Mouse (Mus musculus): Measurements from ENCODE around the gene Glipr2.

Gene Glipr2

DNA sequence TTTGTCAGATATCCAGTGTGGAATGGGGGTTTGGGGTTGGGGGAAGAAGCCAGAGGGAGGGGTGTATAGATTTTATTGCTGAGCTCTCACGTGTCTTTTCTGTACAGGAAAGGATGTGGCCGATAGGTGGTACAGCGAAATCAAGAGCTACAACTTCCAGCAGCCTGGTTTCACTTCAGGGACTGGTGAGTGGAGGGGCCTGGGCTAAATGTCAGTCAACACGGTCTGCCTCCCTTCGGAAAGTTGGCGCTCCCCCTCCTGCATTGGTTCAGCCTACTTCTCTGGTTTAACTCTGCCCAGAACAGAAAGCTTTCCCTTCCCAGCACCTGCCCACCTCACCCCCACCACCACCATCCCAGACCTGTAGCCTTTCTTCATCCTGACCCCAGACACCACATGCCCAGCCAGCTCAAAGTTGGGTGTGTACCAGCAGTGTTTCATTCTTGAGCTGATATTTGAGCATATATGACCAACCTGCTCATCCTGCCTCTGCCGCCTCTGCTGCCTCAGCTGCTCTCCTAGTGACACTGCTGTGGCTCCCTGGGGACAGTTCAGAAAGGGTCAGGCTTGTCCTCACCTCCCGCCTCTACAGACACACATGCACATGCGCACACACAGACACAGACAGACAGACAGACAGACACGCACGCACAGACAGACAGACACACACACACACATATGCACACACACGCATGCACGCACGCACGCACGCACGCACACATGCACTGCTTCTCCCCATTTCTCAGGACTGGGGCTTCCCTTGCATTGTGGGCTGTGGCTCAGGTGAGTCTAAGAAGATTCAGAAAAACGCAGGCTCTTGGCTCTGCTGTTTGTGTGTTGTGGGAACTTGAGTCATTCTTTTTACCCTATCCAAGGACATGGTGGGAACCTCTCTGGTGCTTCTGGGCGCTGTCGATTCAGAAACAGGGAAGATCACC lies 13.5 kb downstream of the Glipr2 start:
- DNase-seq (ENCODE audit: low spot score) = no peak

DNA sequence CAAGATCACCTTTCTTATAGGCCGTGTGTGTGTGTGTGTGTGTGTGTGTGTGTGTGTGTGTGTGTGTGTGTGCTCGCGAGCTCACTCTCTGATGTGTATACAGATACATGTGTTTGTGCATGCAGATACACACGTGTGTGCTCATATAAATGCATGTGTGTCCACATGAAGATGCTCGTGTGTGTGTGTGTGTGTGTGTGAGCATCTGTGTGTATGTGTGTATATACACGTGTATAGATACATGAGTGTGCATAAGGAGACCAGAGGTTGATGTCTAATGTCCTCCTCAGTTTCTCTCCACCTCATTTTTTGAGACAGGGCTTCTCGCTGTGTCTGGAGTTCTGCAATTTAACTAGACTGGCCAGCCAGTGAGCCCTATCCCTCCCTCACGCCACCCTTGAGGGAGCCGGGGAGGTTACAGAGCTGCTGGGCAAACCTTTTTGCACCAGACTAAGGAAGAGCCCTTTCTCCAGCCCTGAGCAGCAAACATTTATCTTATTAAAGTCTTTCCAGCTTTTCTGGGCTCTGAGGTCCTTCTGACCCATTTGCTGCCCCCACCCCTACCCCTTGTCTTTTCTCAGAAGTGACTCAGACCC lies 14.4 kb downstream of the Glipr2 start:
- no peak for DNase-seq (ENCODE audit: low spot score)

DNA sequence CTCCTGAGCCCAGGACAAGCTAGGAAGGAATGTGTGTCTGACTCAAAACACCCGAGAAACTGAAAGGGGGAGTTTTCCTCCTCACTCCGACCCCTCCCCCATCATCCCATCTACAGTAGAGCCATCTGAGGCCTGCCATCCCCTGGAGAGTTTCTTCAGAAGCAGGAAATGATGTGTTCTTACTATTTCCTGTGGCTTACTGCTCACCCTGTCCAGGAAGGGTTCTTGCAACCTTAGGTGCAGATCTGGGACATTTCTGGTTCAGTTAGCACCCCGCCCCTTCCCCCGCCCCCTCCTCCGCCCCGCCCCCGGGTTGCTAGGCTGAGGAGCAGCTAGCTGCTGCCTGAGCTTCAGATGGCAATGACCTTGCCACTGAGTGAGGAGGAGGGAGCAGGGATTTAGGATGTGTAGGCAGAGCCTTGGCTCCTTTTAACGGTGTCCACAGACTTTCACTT lies 15.0 kb downstream of the Glipr2 start:
- DNase-seq (ENCODE audit: low spot score) = no peak

DNA sequence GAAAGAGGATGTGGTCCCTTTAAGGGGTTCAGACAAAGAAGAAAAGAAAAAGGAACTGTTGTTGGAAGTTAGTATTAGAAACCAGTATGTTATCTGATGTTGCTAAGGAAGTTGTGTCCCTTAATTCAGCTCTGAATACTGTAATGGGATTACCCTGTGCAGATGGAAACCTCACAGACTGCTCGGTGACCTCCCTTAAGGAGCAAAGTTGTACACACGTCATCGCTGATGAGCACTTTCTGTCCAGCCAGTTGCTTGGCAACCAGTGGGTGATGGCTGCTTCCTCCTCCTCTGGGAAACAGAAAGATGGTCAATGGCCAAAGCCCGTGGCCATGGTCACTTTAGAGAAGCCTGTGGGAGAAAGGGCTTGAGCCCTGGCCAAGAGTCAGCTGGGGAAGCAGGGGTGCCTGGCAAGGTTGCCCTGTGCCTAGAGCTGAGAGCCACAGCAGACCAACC lies 16.4 kb downstream of the Glipr2 start:
- DNase-seq (ENCODE audit: low spot score) = no peak

GRCm38 (mm10) chr4:43974914-43975616 lies 17.9 kb downstream of the Glipr2 start:
- no peak for DNase-seq (ENCODE audit: low spot score)

DNA sequence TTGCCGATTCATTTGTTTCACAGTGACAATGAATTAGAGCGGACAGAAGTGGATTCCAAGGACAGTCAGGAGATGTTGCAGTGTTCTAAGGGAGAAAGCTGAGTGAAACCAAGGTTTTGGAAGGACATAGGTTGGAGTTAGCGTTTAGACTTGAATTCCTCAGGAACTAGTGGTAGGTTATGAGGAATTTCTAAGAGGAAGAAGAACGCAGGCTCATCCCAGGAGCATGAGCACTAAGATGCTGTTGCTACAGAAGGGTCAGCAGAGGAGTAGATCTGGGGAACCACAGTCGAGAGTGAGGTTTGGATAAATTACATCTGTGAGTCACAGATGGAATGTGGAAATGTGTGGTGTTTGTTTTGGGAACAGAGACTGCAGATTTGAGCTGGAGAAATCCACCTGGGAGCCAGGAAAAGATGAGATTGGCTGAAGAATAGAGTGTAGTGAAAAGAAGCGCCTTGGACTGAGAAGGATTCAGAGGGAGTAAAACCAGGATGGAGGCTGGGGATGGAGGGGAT lies 19.1 kb downstream of the Glipr2 start:
- no peak for DNase-seq (ENCODE audit: low spot score)

GRCm38 (mm10) chr4:43978521-43979443 lies 21.6 kb downstream of the Glipr2 start:
- DNase-seq (ENCODE audit: low spot score) = peak; percentile 39

- peak; percentile 53 for DNase-seq (ENCODE audit: low spot score)
Measured at GRCm38 (mm10) chr4:43979746-43980145, 22.5 kb downstream of the Glipr2 start.

- no peak for DNase-seq (ENCODE audit: low spot score)
Measured at GRCm38 (mm10) chr4:43980236-43980635, 23.0 kb downstream of the Glipr2 start.

GRCm38 (mm10) chr4:43980846-43981245 lies 23.6 kb downstream of the Glipr2 start:
- no peak for DNase-seq (ENCODE audit: low spot score)

DNA sequence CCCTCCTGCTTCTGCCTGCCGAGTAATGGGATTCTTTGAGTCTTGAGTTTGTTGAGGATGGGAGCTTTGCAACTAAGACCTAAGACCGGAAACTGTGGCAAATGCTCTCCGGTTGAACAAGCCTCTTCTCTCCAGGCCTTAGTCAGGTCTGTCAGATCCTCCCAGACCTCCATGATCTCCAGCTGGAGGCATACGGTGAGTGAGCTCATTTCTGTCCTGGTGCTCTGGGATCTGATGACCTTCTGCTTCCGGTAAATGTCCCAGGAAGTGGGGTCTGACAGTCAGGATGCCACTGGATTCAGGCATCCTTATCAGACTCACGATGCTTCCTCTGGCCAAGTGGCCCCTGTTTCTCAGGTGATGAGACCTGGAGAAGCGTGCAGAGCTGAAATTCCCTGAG lies 24.1 kb downstream of the Glipr2 start:
- DNase-seq (ENCODE audit: low spot score) = no peak

- peak; percentile 95 for DNase-seq (ENCODE audit: low spot score)
Measured at GRCm38 (mm10) chr4:43982053-43982732, 25.0 kb downstream of the Glipr2 start.

DNA sequence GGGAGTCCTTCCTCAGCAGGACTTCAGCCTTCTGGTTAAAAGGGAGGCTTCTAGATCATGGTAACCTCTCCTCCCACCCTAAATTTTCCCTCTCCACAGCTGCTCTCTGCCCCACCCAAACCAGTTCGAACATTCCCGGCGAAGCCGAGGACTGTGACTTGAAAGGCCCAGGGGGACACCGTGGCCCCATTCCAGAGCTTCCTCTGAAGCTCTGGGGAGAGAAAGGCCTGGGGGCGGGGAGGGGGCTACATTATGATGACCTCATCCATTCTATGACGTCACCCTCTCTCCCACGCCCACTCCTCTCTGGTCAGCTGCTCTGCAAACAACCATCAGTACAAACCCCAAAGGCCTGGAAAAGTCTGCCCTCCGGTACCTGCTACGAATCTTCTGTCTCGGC lies 26.0 kb downstream of the Glipr2 start, which contains the start of gene Ccin:
TSS of gene Ccin (plus strand) at position 303 of the 400 bp plus-strand sequence.
- DNase-seq (ENCODE audit: low spot score) = no peak

DNA sequence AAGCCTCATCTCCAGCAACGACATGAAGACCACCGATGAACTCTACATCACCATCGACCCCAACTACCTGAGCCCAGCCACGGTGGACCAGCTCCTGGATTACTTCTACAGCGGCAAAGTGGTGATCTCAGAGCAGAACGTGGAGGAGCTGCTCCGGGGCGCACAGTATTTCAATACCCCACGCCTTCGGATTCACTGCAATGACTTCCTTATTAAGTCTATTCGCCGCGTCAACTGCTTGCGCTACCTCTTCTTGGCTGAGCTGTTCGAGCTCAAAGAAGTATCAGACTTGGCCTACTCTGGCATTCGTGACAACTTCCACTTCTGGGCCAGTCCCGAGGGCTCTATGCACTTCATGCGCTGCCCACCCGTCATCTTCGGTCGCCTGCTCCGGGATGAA lies 26.6 kb downstream of the Glipr2 start:
- DNase-seq (ENCODE audit: low spot score) = no peak

DNA sequence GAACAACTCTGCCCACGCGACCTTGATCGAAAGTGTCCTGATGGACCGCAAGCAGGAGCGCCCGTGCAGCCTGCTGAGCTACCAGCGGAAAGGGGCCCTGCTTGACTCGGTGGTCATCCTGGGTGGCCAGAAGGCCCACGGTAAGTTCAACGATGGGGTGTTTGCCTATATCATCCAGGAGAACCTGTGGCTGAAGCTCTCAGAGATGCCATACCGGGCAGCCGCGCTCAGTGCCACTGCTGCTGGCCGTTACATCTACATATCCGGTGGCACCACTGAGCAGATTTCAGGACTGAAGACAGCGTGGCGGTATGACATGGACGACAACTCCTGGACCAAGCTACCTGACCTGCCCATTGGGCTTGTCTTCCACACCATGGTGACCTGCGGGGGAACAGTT lies 27.1 kb downstream of the Glipr2 start:
- no peak for DNase-seq (ENCODE audit: low spot score)

GRCm38 (mm10) chr4:43988976-43989375 lies 31.8 kb downstream of the Glipr2 start:
- no peak for DNase-seq (ENCODE audit: low spot score)

- no peak for DNase-seq (ENCODE audit: low spot score)
Measured at GRCm38 (mm10) chr4:43993072-43993471, 35.9 kb downstream of the Glipr2 start.

DNA sequence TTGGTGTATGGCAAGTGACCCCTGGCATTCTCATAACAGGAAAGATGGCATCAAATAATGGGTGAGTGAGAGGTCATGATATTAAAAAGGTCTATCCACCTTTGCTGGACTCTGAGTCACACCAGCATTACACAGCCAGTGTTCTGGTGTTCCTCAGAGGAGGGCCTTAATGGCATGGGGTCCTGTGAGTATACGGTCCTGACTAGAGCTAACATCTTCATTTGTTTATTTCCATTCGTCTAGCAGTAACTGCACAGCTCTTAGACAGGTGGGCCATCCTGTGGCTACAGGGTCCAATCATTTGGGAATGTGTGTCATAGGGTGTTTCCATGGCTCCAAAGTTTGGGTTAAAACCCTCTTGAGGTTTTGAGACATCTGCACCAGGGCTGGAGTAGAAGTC lies 37.1 kb downstream of the Glipr2 start:
- no peak for DNase-seq (ENCODE audit: low spot score)

GRCm38 (mm10) chr4:44003622-44004021 lies 46.4 kb downstream of the Glipr2 start:
- DNase-seq (ENCODE audit: low spot score) = no peak

- DNase-seq (ENCODE audit: low spot score) = no peak
Measured at GRCm38 (mm10) chr4:44004126-44004525, 46.9 kb downstream of the Glipr2 start, which contains the start of gene Clta. Clta (plus strand) TSS chr4:44004452.
